Mouse (Mus musculus) heart, postnatal 4 days (tissue): ENCODE data around the gene Pah. TPM values are rescaled to one million over a fixed set of nuclear protein-coding genes. Genes with fewer than 3 reads are reported as not detected.

ENCODE experiments used
- total RNA-seq, 2 experiments: library from RNA; stranded (reverse); gene quantifications; 2 replicates each; pipeline ENCODE4 v1.2.3; 2021

Gene Pah
- total RNA-seq, 2 experiments from 2014 or later = 0.47 TPM; not detected in 1

Other genes with a start within 250 kb of the Pah start
- gene Ascl1, start 28.1 kb upstream of the Pah start, total RNA-seq = not detected